ENCODE assay signal across 8 mouse cellular contexts in the genomic region with DNA sequence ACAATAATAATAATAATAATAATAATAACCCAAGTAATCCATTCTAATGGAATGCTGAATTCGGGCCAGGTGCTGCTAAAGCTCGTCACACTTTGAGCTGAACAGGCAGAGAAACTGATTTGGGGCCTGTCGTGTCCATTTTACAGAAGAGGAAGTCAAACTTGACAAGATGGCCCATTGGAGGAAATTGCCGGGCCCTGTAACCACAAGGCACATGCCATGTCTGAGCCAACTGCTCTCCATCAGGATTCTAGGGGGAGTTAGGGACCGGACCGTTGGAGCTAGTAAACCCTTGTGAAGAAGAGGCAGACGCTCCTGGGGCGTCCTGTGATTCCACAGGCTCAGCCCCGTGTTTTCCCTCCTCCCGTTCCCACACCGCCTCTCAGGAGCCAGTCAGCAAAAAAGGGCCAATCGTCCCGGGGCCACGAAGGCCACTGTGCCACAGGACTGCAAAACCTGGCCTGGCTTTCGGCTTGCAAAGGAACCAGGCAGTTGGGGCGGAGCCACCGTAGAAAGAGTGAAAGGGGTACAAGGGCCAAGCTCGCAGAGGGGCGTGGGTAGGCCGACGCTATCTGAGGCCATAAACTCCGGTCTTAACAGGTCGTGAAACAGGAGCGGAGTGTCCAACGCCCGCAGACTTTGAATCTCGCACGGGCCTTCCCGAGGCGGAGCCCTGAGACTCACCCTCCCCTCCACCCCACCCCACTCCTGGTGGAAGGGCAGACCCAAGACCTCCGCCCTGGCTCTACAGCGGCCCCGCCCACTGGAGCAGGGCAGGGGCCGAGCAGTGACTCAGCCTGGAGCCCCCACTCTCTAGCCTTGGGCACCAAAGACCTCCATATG. TPM values are rescaled to one million over a fixed set of nuclear protein-coding genes. Genes with fewer than 3 reads are reported as not detected.
A peak's percentile ranks its signal among the peaks of the same experiment; 100 is the strongest.
DNase-seq lines count a peak whose midpoint lies in the region; ATAC-seq lines count a peak whose summit lies in the region.

No protein-coding gene starts in this region.

- peaks cover 71% of the 10 kb centered on the region for H3K27me3 ChIP-seq in limb, embryonic 10.5 days (ENCODE audit: low read depth, poor library complexity, severe bottlenecking)

- H3K27ac ChIP-seq in limb, embryonic 10.5 days: peak overlapping the region; percentile 77

- intact Hi-C loops in heart, postnatal 10 days (cut with DNase I): no loop called here

- H3K9me3 ChIP-seq in limb, embryonic 10.5 days (replicated peaks): no peaks in the 10 kb centered on the region

- peaks cover 54% of the 10 kb centered on the region for H3K4me1 ChIP-seq in limb, embryonic 10.5 days

- peak; percentile 77 for DNase-seq in ovary, postnatal 36 days (ENCODE audit: low spot score)
- DNase-seq in ovary, postnatal 14 days (ENCODE audit: low spot score): no peak
- peak; percentile 86 for DNase-seq in embryo, embryonic 9.5 days (ENCODE audit: extremely low spot score)
- DNase-seq in heart, postnatal 10 days: peak; percentile 58 to 67
- peak; percentile 85 for DNase-seq in limb, embryonic 10.5 days (ENCODE audit: low spot score)
- no peak for DNase-seq in cerebellum, adult 11-12 months

- peak overlapping the region; percentile 54 for H3K4me3 ChIP-seq in limb, embryonic 10.5 days

- peak; percentile 86 for ATAC-seq in megakaryocyte-erythroid progenitor cell, adult 5-6 weeks (replicated peaks; ENCODE audit: low FRiP score, low TSS enrichment, poor library complexity, severe bottlenecking)
- ATAC-seq in activated CD4-positive, CD25-positive, alpha-beta regulatory T cell, adult 4 months: no peak

- WGBS in limb, embryonic 10.5 days: 3% methylated on average over 34 of the region's 34 CpGs

- H3K36me3 ChIP-seq in limb, embryonic 10.5 days: no peaks in the 10 kb centered on the region

RNA-seq across cellular contexts. Expression of a gene that starts 1.4 kb away (rescaled TPM):
- 1 to 10 TPM; 3.5 to 4.8 TPM for total RNA-seq in heart, postnatal 10 days (2021)
- 29.3 and 42.6 TPM in 2 replicates for polyA plus RNA-seq in limb, embryonic 10.5 days (2016; fragmentation: Nextera tagmentation; extraction: Ambion mirVana)
- 0.17 and 1.5 TPM in 2 replicates for total RNA-seq in megakaryocyte-erythroid progenitor cell, adult 5-6 weeks (2014; fragmentation: Nextera tagmentation)
- 0.27 TPM in 1 of 2 replicates, not detected in the other for total RNA-seq in megakaryocyte-erythroid progenitor cell, adult 5-6 weeks (2017)
- polyA plus RNA-seq in activated CD4-positive, CD25-positive, alpha-beta regulatory T cell, adult 4 months (2017; shearing (Covaris generic)): not detected

RNA-seq across cellular contexts. Expression of a gene that starts 25.1 kb away (rescaled TPM):
- total RNA-seq in heart, postnatal 10 days (2021): 1 to 10 TPM; 6.5 to 7.2 TPM
- polyA plus RNA-seq in limb, embryonic 10.5 days (2016; fragmentation: Nextera tagmentation; extraction: Ambion mirVana): 33.4 and 49.5 TPM in 2 replicates
- 8.3 TPM in 1 of 2 replicates, not detected in the other for total RNA-seq in megakaryocyte-erythroid progenitor cell, adult 5-6 weeks (2014; fragmentation: Nextera tagmentation)
- total RNA-seq in megakaryocyte-erythroid progenitor cell, adult 5-6 weeks (2017): 7.2 and 11.5 TPM in 2 replicates
- polyA plus RNA-seq in activated CD4-positive, CD25-positive, alpha-beta regulatory T cell, adult 4 months (2017; shearing (Covaris generic)): not detected

RNA-seq across cellular contexts. Expression of a gene that starts 48.8 kb away (rescaled TPM):
- total RNA-seq in heart, postnatal 10 days (2021): not detected
- 0.08 TPM in 1 of 2 replicates, not detected in the other for polyA plus RNA-seq in limb, embryonic 10.5 days (2016; fragmentation: Nextera tagmentation; extraction: Ambion mirVana)
- not detected in 2 replicates for total RNA-seq in megakaryocyte-erythroid progenitor cell, adult 5-6 weeks (2014; fragmentation: Nextera tagmentation)
- total RNA-seq in megakaryocyte-erythroid progenitor cell, adult 5-6 weeks (2017): not detected in 2 replicates
- polyA plus RNA-seq in activated CD4-positive, CD25-positive, alpha-beta regulatory T cell, adult 4 months (2017; shearing (Covaris generic)): not detected

Comparison
In these comparisons a context has a peak if more than half of its experiments do, and no peak if none do; other contexts are left out.
1. DNase-seq: peak in ovary, postnatal 36 days (single experiment), embryo, embryonic 9.5 days (single experiment), heart, postnatal 10 days (2 of 2) and limb, embryonic 10.5 days (single experiment); none in ovary, postnatal 14 days (single experiment) and cerebellum, adult 11-12 months (single experiment).